Mouse (Mus musculus): ENCODE data around the gene Adcy4. TPM values are rescaled to one million over a fixed set of nuclear protein-coding genes. Genes with fewer than 3 reads are reported as not detected.
A peak's percentile ranks its signal among the peaks of the same experiment; 100 is the strongest.
"Not testable (repeated sequence)": the region's sequence is repeated elsewhere in the genome, so short reads cannot be mapped to it uniquely, and the experiment has no call there.

The Adcy4 gene
- total RNA-seq, 2 experiments from 2014 or later, result not detected

- ATAC-seq (replicated peaks; ENCODE audit: low FRiP score, poor library complexity, severe bottlenecking), result no peak
Observed at GRCm38 (mm10) chr14:55761163-55761562, 22.7 kb downstream of the Adcy4 start, which contains the start of gene Ltb4r2. Gene Ltb4r2 (plus strand): TSS chr14:55761428.

- not testable (repeated sequence) for ATAC-seq (replicated peaks; ENCODE audit: low FRiP score, poor library complexity, severe bottlenecking)
Observed at GRCm38 (mm10) chr14:55760156-55760555, 23.7 kb downstream of the Adcy4 start.

DNA sequence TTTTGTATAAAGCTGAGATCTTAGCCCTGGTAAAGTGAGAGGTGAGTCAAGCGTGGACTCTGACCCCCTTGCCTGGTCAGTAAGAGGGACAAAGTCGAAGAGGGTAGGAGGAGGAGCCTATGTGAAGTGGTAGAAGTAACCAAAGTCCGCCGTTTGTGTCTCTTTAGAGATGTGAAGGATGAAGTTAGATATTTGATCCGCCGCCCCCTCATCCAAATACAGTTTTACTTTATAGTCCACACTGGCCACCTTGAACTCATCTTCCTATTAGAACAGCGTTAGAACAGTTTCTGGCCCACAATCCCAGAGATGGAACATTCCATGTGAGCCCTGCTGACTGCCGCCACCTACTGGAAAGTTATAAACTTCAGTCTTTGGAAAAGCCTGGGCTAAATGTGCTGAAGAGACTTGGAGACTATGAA, 25.5 kb downstream of the Adcy4 start, which contains the start of gene Cideb:
Cideb (minus strand) TSS at position 96 of the 422 bp plus-strand sequence.
- ATAC-seq (replicated peaks; ENCODE audit: low FRiP score, poor library complexity, severe bottlenecking), result 0 out of 2 replicates have a peak, but pooled peaks have one; percentile 47

- no peak for ATAC-seq (replicated peaks; ENCODE audit: low FRiP score, poor library complexity, severe bottlenecking)
Observed at GRCm38 (mm10) chr14:55757566-55757965, 26.3 kb downstream of the Adcy4 start.

DNA sequence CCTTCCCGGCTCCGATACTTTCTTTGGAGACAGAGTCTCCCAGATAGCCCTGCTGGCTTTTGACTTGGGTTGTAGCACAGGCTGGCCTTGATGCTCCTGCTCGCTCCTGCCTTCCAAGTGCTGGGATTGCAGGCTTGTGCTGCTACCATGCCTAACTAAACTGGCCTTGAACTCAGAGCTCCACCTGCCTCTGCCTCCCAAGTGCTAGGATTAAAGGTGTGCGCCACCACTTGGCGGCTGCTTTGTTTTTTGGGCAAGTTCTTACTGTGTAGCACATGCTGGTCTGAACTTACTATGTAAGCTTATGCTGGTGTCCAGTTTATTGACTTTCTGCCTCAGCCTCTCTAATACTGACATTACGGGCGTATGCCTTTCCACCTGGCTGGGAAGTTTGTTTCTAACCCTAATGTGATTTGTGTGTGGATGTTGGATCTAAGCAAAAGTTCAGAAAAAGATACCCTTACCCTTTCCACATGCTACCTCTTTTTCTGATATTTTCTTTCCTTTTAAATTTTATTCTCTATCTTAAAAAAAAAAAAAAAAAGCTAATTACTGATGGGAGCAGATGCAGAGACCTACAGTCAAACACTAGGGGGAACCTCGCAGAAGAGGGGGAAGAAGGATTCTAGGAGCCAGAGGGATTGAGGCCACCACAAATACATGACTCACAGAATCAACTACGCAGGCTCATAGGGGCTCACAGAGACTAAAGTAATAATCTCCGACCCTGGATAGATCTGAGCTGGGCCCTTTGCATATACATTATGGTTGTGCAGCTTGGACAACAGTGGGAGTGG, 36.6 kb downstream of the Adcy4 start:
- no peak for ATAC-seq (replicated peaks; ENCODE audit: low FRiP score, poor library complexity, severe bottlenecking)

- ATAC-seq (replicated peaks; ENCODE audit: low FRiP score, poor library complexity, severe bottlenecking), result 0 out of 2 replicates have a peak, but pooled peaks have one; percentile 7
Observed at GRCm38 (mm10) chr14:55745861-55746237, 38.0 kb downstream of the Adcy4 start.

- ATAC-seq (replicated peaks; ENCODE audit: low FRiP score, poor library complexity, severe bottlenecking), result peak; percentile 81
Observed at GRCm38 (mm10) chr14:55745180-55745860, 38.6 kb downstream of the Adcy4 start, which contains the start of the genes Dhrs1 and Nop9. Gene Dhrs1 (minus strand): TSS chr14:55745690. Gene Nop9 (plus strand): TSS chr14:55745693.

DNA sequence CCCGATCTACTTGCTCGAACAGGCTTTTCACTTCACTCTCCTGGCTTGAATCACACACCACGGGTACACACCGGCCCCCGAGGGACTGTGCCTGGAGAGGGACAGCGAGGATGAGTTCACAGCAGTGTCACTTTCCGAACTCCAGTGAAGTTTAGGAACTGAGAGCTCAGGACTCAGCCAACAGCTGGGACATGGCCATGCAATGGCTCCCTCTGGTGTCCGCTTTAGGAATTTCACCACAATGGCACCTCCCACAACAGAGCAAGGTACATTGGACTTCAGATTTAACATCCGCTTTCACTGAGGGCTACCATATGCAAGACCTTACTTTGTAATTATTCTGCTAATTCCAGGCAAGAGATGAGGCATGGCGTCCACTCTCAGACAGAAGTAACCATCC, 40.2 kb downstream of the Adcy4 start:
- peak; percentile 73 for ATAC-seq (replicated peaks; ENCODE audit: low FRiP score, poor library complexity, severe bottlenecking)

- ATAC-seq (replicated peaks; ENCODE audit: low FRiP score, poor library complexity, severe bottlenecking), result no peak
Observed at GRCm38 (mm10) chr14:55737086-55737687, 46.7 kb downstream of the Adcy4 start.

DNA sequence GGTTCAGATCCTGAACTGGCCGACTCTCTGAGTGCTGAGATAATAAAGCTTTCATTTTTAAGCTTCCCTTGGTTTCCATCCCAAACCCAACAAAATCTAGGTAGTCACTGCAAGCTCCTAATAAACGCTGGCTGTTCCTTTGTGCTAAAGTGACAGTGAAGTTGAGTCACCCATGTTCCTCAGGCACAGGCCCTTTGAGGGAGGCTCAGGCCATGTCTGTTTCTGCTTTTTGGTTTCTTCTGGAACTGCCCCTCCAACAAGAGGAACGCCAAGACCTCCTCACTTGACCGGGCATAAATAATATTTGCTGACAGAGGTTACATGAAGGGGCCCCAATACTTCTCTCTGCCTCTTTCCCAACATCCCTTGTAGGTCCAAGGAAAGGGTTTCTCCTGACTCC, 48.1 kb downstream of the Adcy4 start:
- ATAC-seq (replicated peaks; ENCODE audit: low FRiP score, poor library complexity, severe bottlenecking), result no peak

GRCm38 (mm10) chr14:55735334-55735733, 48.6 kb downstream of the Adcy4 start:
- ATAC-seq (replicated peaks; ENCODE audit: low FRiP score, poor library complexity, severe bottlenecking), result no peak

- ATAC-seq (replicated peaks; ENCODE audit: low FRiP score, poor library complexity, severe bottlenecking), result no peak
Observed at GRCm38 (mm10) chr14:55734869-55735268, 49.0 kb downstream of the Adcy4 start.

- ATAC-seq (replicated peaks; ENCODE audit: low FRiP score, poor library complexity, severe bottlenecking), result no peak
Observed at GRCm38 (mm10) chr14:55733889-55734288, 50.0 kb downstream of the Adcy4 start.

DNA sequence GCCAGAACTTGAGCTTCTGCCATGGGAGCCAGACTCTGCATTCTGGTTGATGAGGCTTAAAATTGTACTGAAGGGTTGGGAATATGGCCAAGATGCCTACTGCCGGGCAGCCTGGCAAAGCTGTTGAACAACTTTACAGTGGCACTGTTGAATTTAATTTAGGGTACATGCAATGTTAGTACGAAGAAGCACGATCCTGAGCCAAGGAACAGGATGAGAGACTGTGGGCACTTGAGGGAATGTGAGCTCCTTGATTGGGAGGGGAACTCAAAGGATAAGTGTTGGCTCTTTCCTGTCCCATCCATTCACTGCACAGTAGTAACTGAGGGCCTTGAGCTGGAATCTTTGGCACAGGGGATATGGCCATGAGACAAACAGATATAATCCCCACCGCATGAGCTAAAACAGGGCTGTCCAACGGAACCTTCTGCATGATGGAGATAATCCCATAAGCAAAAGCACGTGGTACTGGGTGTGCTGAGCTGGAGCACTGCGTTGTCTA, 53.3 kb downstream of the Adcy4 start:
- ATAC-seq (replicated peaks; ENCODE audit: low FRiP score, poor library complexity, severe bottlenecking), result no peak

DNA sequence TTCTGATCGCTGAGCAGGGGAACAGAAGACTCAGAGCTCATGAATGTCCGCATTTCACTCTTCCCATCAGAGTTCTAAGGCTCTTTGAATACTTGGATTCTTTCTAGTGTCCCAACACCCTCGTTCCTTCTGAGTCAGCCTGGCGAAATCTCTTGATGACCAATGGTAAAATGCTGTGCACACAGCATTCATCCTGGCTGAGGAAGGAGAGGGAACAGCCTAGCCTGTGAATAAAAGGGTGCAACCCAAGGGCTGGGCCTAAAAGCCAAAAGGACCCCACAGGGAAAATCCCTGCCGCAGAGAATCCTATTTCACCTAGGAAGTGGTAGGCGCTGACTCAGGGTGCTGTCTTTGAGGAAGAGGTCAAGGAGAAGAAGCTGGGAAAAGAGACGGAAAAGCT, 53.8 kb downstream of the Adcy4 start:
- ATAC-seq (replicated peaks; ENCODE audit: low FRiP score, poor library complexity, severe bottlenecking), result no peak

GRCm38 (mm10) chr14:55727889-55728685, 55.8 kb downstream of the Adcy4 start:
- no peak for ATAC-seq (replicated peaks; ENCODE audit: low FRiP score, poor library complexity, severe bottlenecking)

GRCm38 (mm10) chr14:55726261-55726660, 57.6 kb downstream of the Adcy4 start:
- no peak for ATAC-seq (replicated peaks; ENCODE audit: low FRiP score, poor library complexity, severe bottlenecking)

DNA sequence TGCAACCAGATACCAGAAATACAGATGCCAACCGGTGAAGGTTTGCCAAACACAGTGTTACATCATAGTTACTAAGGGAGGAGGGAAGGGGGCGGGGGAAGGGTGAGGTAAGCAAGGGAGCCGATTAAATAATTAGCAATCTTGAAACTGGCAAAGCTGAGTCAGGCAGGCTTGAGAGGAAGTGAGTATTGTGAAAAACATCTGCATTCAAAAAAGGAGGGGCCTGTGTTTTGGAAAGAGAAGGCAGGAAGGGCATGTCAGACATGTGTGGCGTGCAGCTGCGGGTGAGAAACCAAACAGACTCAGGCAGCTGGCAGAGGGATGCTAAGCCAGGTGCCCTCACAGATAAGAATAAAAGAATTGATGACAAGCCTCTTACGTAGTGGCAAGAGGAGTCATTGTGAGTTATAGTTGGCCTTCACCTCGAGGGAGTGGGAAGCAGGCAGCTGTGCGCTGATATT, 59.5 kb downstream of the Adcy4 start:
- ATAC-seq (replicated peaks; ENCODE audit: low FRiP score, poor library complexity, severe bottlenecking), result no peak

GRCm38 (mm10) chr14:55723433-55723832, 60.5 kb downstream of the Adcy4 start:
- ATAC-seq (replicated peaks; ENCODE audit: low FRiP score, poor library complexity, severe bottlenecking), result peak; percentile 56

All from erythroid progenitor cell, adult 5-6 weeks (primary cell).